Mouse (Mus musculus) liver, adult 2 months (tissue): Measurements from ENCODE around the gene Cacng4. TPM values are rescaled to one million over a fixed set of nuclear protein-coding genes. Genes with fewer than 3 reads are reported as not detected.

Experiments used
- DNase-seq: peaks from one replicate; pipeline ENCODE4 v3.0.0-alpha.2; 2011; ENCODE audit warnings: low read depth, low spot score; ENCODE audit errors: extremely low read depth
- H3K27ac ChIP-seq: fragments of 200-500 bp; replicated peaks from 2 replicates; pipeline ENCODE4 v1.5.1; 2012; ENCODE audit warnings: low read depth, mild to moderate bottlenecking, control low read depth, inconsistent platforms, low read length; ENCODE audit not compliant: insufficient read depth
- H3K27me3 ChIP-seq: fragments of 200-500 bp; 2 replicates; pipeline ENCODE4 v1.6.1; 2012; ENCODE audit warnings: mild to moderate bottlenecking, moderate library complexity, low read length, inconsistent platforms; ENCODE audit not compliant: control insufficient read depth, insufficient read depth
- H3K36me3 ChIP-seq: fragments of 200-500 bp; 2 replicates; pipeline ENCODE4 v1.6.1; 2012; ENCODE audit warnings: low read length, inconsistent platforms; ENCODE audit not compliant: control insufficient read depth, insufficient read depth
- H3K4me1 ChIP-seq: fragments of 200-500 bp; 2 replicates; pipeline ENCODE4 v1.6.1; 2011; ENCODE audit warnings: low read length; ENCODE audit not compliant: control insufficient read depth, insufficient read depth
- H3K4me3 ChIP-seq: fragments of 200-500 bp; 2 replicates; pipeline ENCODE4 v1.5.1; 2011; ENCODE audit warnings: low read depth, mild to moderate bottlenecking, control low read depth, low read length, moderate library complexity; ENCODE audit not compliant: insufficient read depth
- H3K79me2 ChIP-seq: fragments of 200-500 bp; 2 replicates; pipeline ENCODE4 v1.6.1; 2012; ENCODE audit warnings: inconsistent platforms, mild to moderate bottlenecking, low read length, moderate library complexity; ENCODE audit not compliant: control insufficient read depth, insufficient read depth
- H3K9ac ChIP-seq: fragments of 200-500 bp; 2 replicates; pipeline ENCODE4 v1.6.1; 2012; ENCODE audit warnings: low read depth, mild to moderate bottlenecking, control low read depth, inconsistent platforms, low read length
- CTCF ChIP-seq: fragments of 200-500 bp; IDR thresholded peaks from 2 replicates; pipeline ENCODE4 v1.5.1; 2011; ENCODE audit warnings: low read depth, low read length, control low read depth
- POLR2A ChIP-seq: fragments of 200-500 bp; IDR thresholded peaks from 2 replicates; pipeline ENCODE4 v1.6.1; 2011; ENCODE audit warnings: low read length, control low read depth; ENCODE audit not compliant: insufficient read depth; ENCODE audit errors: extremely low read depth
- WGBS: fragments of 180-500 bp; shearing (Covaris S2); methylation state at CpG from one replicate; pipeline ENCODE4 v1.1.7; 2018; 5-methylcytosine and 5-hydroxymethylcytosine counted together
- polyA plus RNA-seq: library from polyadenylated mRNA; depleted of rRNA; stranded (reverse); fragments of >200 nt; gene quantifications from 2 replicates; pipeline ENCODE4 v1.2.3, GENCODE M21; 2012; rRNA removed
- total RNA-seq: library from RNA; depleted of rRNA; stranded (reverse); fragments of >200 nt; gene quantifications from 2 replicates; pipeline ENCODE4 v1.2.3, GENCODE M21; 2014; rRNA removed

Cacng4 gene
- not detected in 2 replicates for total RNA-seq
- polyA plus RNA-seq: not detected in 2 replicates

- H3K79me2 ChIP-seq: no peaks in the 10 kb centered on the region
- TF ChIP-seq POLR2A: no peak
- TF ChIP-seq CTCF: no peak
- peaks cover 18% of the 10 kb centered on the region for H3K27me3 ChIP-seq
- no peak for DNase-seq
- H3K9ac ChIP-seq: no peak within 1 kb of the TSS
- peak within 1 kb of the TSS; percentile 8; the same call in 1 of the 2 replicates for H3K4me3 ChIP-seq
- H3K27ac ChIP-seq: no peak within 1 kb of the TSS
- no peaks in the 10 kb centered on the region for H3K36me3 ChIP-seq
- H3K4me1 ChIP-seq: no peaks in the 10 kb centered on the region
- WGBS: 16% methylated on average over 46 of the region's 73 CpGs
These were observed at the start of gene Cacng4 for GRCm38 (mm10) chr11:107794547-107795269. Gene Cacng4, minus strand, starts transcription at chr11:107794557.

DNA sequence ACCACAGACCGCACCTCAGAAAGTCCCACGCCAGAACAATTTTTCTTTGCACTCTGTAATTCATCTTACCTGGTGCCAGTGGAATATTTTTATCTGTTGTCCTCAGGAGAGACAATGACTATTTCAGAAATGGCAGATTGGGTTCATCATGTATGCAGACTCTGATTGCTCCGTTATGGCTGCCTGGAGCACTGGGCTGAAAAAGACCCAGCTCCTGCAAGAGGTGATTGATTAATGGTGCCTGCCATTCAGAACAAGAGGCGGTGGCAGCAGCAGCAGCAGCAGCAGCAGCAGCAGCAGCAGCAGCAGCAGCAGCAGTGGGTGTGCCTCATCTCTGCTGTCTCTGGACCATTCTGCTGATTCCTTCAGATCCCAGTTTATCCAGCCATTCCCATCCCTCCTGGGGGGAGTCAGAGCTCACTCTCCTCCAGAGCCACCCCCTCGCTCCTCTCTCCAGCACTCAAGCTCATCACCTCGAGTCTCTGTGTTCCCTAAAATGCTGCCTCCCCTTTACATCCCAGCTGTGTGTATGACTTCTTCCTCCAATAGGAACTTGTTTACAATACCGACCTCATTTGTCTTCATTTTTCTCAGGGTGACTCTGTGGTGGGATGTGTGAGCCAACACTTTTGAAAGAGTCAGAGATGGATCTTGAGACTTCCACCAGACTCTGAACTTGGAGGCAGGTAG lies 39.1 kb upstream of the Cacng4 start:
- no peaks in the 10 kb centered on the region for H3K79me2 ChIP-seq
- H3K36me3 ChIP-seq: no peaks in the 10 kb centered on the region
- no peak for DNase-seq
- H3K27me3 ChIP-seq: no peaks in the 10 kb centered on the region
- no peak overlapping the region for H3K4me3 ChIP-seq
- no peaks in the 10 kb centered on the region for H3K4me1 ChIP-seq
- H3K27ac ChIP-seq: no peak overlapping the region
- WGBS: 63% methylated on average over 7 of the region's 7 CpGs
- no peak for TF ChIP-seq POLR2A
- no peak overlapping the region for H3K9ac ChIP-seq

DNA sequence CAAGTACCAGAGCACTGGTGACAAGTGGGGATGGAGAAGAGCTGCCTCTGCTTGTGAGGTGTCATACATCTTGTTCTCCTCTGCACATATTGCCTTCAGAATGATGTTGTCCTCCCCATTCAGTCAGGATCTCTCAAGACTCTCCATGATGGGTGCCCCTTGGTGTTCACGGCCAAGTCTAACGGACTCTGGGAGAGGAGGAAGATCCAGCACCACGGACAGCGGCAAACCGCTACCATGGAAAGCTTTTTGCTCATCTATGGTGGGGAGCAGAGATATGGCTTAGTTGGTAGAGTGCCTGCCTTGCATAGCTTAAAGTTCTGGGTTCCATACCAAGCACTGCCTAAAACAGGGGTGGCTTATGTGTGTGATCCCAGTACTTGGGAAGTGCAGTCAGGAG lies 22.8 kb upstream of the Cacng4 start:
- Histone ChIP-seq H3K4me1 (no peaks in the 10 kb centered on the region), H3K27me3 (no peaks in the 10 kb centered on the region), H3K79me2 (no peaks in the 10 kb centered on the region), H3K27ac (no peak overlapping the region), H3K4me3 (no peak overlapping the region), H3K9ac (no peak overlapping the region), H3K36me3 (no peaks in the 10 kb centered on the region)
- TF ChIP-seq POLR2A (no peak), CTCF (no peak)
- no peak for DNase-seq
- 48% methylated on average over 5 of the region's 5 CpGs for WGBS

- H3K36me3 ChIP-seq: no peaks in the 10 kb centered on the region
- no peaks in the 10 kb centered on the region for H3K4me1 ChIP-seq
- no peak overlapping the region for H3K4me3 ChIP-seq
- H3K27me3 ChIP-seq: no peaks in the 10 kb centered on the region
- 36% methylated on average over 21 of the region's 21 CpGs for WGBS
- H3K27ac ChIP-seq: no peak overlapping the region
- no peak overlapping the region for H3K9ac ChIP-seq
- no peaks in the 10 kb centered on the region for H3K79me2 ChIP-seq
- TF ChIP-seq CTCF (no peak), POLR2A (no peak)
- no peak for DNase-seq
These were observed 18.7 kb upstream of the Cacng4 start for GRCm38 (mm10) chr11:107812941-107813648.

- H3K4me1 ChIP-seq: no peaks in the 10 kb centered on the region
These were observed 18.1 kb upstream of the Cacng4 start for GRCm38 (mm10) chr11:107812429-107812828.

More at GRCm38 (mm10) chr11:107812429-107812828, 18.1 kb upstream of the Cacng4 start:
- Histone ChIP-seq H3K9ac (no peak overlapping the region), H3K27me3 (no peaks in the 10 kb centered on the region), H3K27ac (no peak overlapping the region), H3K36me3 (no peaks in the 10 kb centered on the region), H3K4me3 (no peak overlapping the region), H3K79me2 (no peaks in the 10 kb centered on the region)
- DNase-seq: no peak
- TF ChIP-seq CTCF (no peak), POLR2A (no peak)
- WGBS: 75% methylated on average over 4 of the region's 4 CpGs
